Mouse (Mus musculus): ENCODE results near the gene Rmi2. TPM values are rescaled to one million over a fixed set of nuclear protein-coding genes. Genes with fewer than 3 reads are reported as not detected.
"Not testable (repeated sequence)": the region's sequence is repeated elsewhere in the genome, so short reads cannot be mapped to it uniquely, and the experiment has no call there.

The Rmi2 gene
- total RNA-seq, 2 experiments from 2014 or later, result 5.5 to 10.5 TPM

- no peak for ATAC-seq (replicated peaks; ENCODE audit: poor library complexity, severe bottlenecking)
Observed at GRCm38 (mm10) chr16:10825840-10826239, 9.0 kb upstream of the Rmi2 start.

- ATAC-seq (replicated peaks; ENCODE audit: poor library complexity, severe bottlenecking), result no peak
Observed at GRCm38 (mm10) chr16:10827269-10827668, 7.6 kb upstream of the Rmi2 start.

- no peak for ATAC-seq (replicated peaks; ENCODE audit: poor library complexity, severe bottlenecking)
Observed at GRCm38 (mm10) chr16:10827766-10828460, 6.9 kb upstream of the Rmi2 start.

- ATAC-seq (replicated peaks; ENCODE audit: poor library complexity, severe bottlenecking), result no peak
Observed at GRCm38 (mm10) chr16:10828461-10828805, 6.4 kb upstream of the Rmi2 start.

- no peak for ATAC-seq (replicated peaks; ENCODE audit: poor library complexity, severe bottlenecking)
Observed at GRCm38 (mm10) chr16:10834542-10834910, 333 bp upstream of the Rmi2 start.

GRCm38 (mm10) chr16:10836388-10836787 is 1.5 kb downstream of the Rmi2 start:
- ATAC-seq (replicated peaks; ENCODE audit: poor library complexity, severe bottlenecking), result no peak

GRCm38 (mm10) chr16:10837250-10837649 is 2.4 kb downstream of the Rmi2 start:
- ATAC-seq (replicated peaks; ENCODE audit: poor library complexity, severe bottlenecking), result no peak

GRCm38 (mm10) chr16:10837903-10838302 is 3.0 kb downstream of the Rmi2 start:
- peak; percentile 8 for ATAC-seq (replicated peaks; ENCODE audit: poor library complexity, severe bottlenecking)

GRCm38 (mm10) chr16:10838487-10839245 is 3.8 kb downstream of the Rmi2 start:
- peak; percentile 77 for ATAC-seq (replicated peaks; ENCODE audit: poor library complexity, severe bottlenecking)

GRCm38 (mm10) chr16:10840018-10840417 is 5.2 kb downstream of the Rmi2 start:
- no peak for ATAC-seq (replicated peaks; ENCODE audit: poor library complexity, severe bottlenecking)

GRCm38 (mm10) chr16:10842282-10842855 is 7.5 kb downstream of the Rmi2 start:
- no peak for ATAC-seq (replicated peaks; ENCODE audit: poor library complexity, severe bottlenecking)

- peak; percentile 87 for ATAC-seq (replicated peaks; ENCODE audit: poor library complexity, severe bottlenecking)
Observed at GRCm38 (mm10) chr16:10843486-10844318, 8.8 kb downstream of the Rmi2 start.

- no peak; the same call in 1 of the 2 replicates for ATAC-seq (replicated peaks; ENCODE audit: poor library complexity, severe bottlenecking)
Observed at GRCm38 (mm10) chr16:10844319-10844670, 9.4 kb downstream of the Rmi2 start.

GRCm38 (mm10) chr16:10845952-10846351 is 11.1 kb downstream of the Rmi2 start:
- ATAC-seq (replicated peaks; ENCODE audit: poor library complexity, severe bottlenecking), result no peak

GRCm38 (mm10) chr16:10846503-10846902 is 11.6 kb downstream of the Rmi2 start:
- ATAC-seq (replicated peaks; ENCODE audit: poor library complexity, severe bottlenecking), result peak; percentile 62

- no peak for ATAC-seq (replicated peaks; ENCODE audit: poor library complexity, severe bottlenecking)
Observed at GRCm38 (mm10) chr16:10849965-10850861, 15.4 kb downstream of the Rmi2 start.

- ATAC-seq (replicated peaks; ENCODE audit: poor library complexity, severe bottlenecking), result no peak
Observed at GRCm38 (mm10) chr16:10850905-10851304, 16.0 kb downstream of the Rmi2 start.

GRCm38 (mm10) chr16:10852216-10852615 is 17.4 kb downstream of the Rmi2 start:
- not testable (repeated sequence) for ATAC-seq (replicated peaks; ENCODE audit: poor library complexity, severe bottlenecking)

- ATAC-seq (replicated peaks; ENCODE audit: poor library complexity, severe bottlenecking), result no peak
Observed at GRCm38 (mm10) chr16:10859726-10860245, 24.9 kb downstream of the Rmi2 start.

Measured in granulocyte monocyte progenitor cell, adult 5-6 weeks (primary cell).